Mouse (Mus musculus) MEL-GATA-1-ER (cell line): Measurements from ENCODE around the gene Fgfr2.

Experiments used
- DNase-seq: peaks from one replicate; pipeline ENCODE4 v3.0.0-alpha.2; 2012; ENCODE audit warnings: low read depth; ENCODE audit errors: extremely low read depth

Gene Fgfr2

GRCm38 (mm10) chr7:130189901-130190300 lies 2933.2 kb downstream of the Fgfr2 start:
- no peak for DNase-seq

- no peak for DNase-seq
Measured at GRCm38 (mm10) chr7:130188108-130188507, 2935.0 kb downstream of the Fgfr2 start.

- no peak for DNase-seq
Measured at GRCm38 (mm10) chr7:130184864-130185263, 2938.3 kb downstream of the Fgfr2 start.

GRCm38 (mm10) chr7:130183960-130184359 lies 2939.2 kb downstream of the Fgfr2 start:
- no peak for DNase-seq

GRCm38 (mm10) chr7:130182551-130182950 lies 2940.6 kb downstream of the Fgfr2 start:
- no peak for DNase-seq

DNA sequence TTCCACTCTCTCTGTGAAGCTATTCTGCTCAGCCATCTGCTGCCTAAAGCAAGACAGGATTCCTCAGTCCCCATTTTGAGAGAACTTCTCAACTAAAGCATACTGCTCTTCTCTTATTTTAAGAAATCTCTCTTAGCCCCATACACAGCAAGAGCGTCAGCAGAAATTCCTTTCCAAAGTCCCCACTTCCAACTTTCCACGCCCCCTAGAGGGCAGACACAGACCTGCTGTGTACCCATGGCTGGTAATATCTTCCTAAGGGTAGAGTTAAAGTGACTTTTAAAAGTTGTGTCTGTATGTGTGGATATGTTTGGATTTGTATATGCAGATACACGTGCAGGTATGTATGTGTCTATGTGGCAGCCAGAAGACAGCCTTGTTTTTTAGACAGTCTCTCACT lies 2944.2 kb downstream of the Fgfr2 start:
- DNase-seq: no peak

- no peak for DNase-seq
Measured at GRCm38 (mm10) chr7:130177009-130177408, 2946.1 kb downstream of the Fgfr2 start.

DNA sequence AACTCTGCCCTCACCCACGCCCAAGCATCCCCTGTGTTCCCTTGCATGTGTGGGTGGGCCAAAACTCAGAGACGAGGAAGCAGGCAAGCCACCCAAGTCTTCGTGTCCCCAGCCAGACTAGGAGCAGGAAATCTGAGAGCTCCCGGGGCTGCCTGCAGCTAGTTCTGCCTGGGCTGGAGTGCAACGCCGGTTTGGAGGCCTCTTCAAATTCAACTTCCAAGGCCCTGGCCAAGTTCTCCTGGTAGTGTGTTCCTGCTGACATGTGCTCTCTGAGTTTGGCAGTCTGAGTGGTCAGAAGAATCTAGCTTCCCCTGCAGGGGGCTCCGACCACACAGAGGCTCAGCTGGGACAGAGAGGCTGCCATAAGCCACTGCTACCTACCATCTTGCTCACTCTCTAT lies 2948.6 kb downstream of the Fgfr2 start:
- DNase-seq: no peak

GRCm38 (mm10) chr7:130173914-130174313 lies 2949.2 kb downstream of the Fgfr2 start:
- DNase-seq: no peak

DNA sequence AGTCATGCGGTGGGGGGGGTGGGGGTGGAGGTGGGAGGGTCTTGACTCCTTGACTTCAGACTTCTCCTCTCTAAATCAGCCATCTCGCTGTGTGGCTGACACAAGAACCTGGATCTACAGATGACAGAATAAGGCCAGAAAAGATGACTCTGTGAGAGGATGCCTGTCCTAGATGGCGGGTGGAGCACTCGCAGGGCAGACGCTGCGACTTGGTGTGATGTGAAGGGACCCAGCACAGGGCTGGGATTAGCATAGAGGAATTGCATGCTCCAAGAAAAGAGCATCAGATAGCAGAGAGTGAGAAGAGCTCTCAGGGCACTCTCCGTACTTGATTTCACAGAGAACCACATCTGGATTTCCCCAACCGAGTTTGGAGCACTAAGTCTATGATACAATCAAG lies 2953.0 kb downstream of the Fgfr2 start:
- no peak for DNase-seq

- DNase-seq: no peak
Measured at GRCm38 (mm10) chr7:130168296-130168695, 2954.9 kb downstream of the Fgfr2 start.

DNA sequence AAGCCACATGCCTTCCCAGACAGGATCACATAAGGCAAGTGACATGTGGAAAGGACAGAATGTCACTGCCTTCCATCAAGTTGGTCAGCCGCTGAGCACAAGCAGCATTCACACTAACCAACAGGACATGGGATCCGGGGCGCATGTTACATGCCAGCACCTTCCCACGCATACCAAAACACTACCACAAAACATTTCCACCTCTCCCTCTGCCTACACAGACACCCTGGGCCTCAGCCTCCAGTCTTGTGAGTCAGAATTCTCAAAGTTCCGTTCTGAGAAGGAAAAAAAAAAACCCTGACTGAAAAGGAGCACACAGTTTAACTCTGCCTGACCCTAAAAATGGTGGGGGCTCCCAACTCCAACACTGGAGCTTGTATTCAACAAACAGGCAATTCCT lies 2955.9 kb downstream of the Fgfr2 start:
- no peak for DNase-seq

GRCm38 (mm10) chr7:130166190-130166589 lies 2957.0 kb downstream of the Fgfr2 start:
- no peak for DNase-seq

- DNase-seq: no peak
Measured at GRCm38 (mm10) chr7:130165408-130165807, 2957.7 kb downstream of the Fgfr2 start.

DNA sequence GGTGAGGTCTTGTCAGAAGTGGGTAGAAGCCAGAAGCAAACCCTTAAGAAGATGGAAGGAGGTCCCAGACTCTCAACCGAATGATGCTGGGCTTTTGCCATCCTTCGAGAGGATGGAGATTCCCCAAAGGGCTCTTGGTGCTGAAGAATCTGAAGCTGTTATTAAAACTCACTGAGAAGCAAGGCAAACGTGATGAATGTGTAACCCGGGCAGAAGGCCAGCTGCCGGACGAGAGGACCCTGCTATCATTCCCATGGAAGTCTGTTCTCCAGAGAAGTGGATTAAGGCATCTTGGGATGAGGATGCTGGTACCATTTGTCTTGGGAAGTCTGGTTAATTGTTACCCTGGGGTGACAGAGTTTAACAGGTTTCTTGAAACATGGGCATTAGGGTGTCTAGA lies 2960.4 kb downstream of the Fgfr2 start:
- DNase-seq: no peak

GRCm38 (mm10) chr7:130161581-130161980 lies 2961.6 kb downstream of the Fgfr2 start:
- DNase-seq: no peak

- DNase-seq: no peak
Measured at GRCm38 (mm10) chr7:130158845-130159244, 2964.3 kb downstream of the Fgfr2 start.

GRCm38 (mm10) chr7:130153363-130153969 lies 2969.7 kb downstream of the Fgfr2 start:
- DNase-seq: no peak

GRCm38 (mm10) chr7:130148906-130149305 lies 2974.2 kb downstream of the Fgfr2 start:
- no peak for DNase-seq

DNA sequence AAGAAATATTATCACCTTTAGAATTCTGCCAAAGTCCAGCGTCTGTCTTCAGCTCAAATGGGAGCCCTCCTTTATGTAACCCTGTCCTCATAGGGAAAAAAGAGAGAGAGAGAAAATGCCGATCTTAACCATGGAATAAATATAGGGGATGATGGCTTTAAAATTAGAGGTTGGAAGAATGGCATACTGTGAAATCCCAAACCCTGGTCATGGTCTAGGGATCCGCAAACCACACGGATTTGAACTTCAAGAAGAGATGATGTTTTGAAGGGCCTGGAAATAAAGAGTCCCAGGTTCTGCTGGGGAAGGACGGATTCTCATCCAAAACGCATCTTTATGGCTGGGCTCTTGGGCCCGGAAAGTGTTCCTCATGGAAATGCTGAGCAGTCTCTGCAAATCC lies 2975.9 kb downstream of the Fgfr2 start:
- no peak for DNase-seq

DNA sequence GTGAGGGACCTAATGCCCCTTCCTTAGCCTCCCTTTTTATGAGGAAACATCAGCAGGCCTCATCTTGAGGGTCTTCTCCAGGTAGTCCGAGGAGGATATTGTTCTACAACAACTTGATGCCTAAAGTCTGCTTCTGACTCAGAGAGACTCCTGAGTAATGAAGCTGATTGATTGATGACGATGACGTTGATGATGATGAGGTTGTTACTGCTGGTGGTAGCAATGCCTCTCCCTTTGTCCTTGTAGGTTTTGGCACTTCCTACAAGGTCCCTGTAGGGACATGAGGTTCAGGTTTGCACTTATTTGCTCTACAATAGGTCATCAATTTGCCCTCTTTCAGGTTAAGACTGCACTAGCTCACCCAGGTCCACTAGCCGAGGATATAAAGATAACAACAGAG lies 2977.9 kb downstream of the Fgfr2 start:
- no peak for DNase-seq

DNA sequence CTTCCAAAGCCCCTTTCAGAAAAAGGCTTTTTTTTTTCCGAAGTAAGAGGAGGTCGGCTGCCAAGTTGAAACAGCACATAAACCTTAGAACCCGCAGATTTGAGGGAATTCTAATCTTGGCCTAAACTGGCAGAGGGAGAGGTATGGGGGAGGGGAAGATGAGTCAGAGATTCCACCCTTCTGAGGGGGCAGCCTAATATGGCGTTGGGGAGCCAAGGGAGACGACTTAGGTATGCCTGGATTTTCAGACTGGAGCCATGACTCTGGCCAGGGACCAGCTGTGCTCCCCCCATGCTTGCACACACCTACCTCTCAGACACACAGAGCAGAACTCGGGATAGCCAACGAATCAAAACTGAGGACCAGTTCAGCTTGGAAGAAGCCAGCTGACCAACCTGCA lies 2979.8 kb downstream of the Fgfr2 start:
- no peak for DNase-seq

- DNase-seq: no peak
Measured at GRCm38 (mm10) chr7:130141088-130141873, 2981.9 kb downstream of the Fgfr2 start.
